Mouse (Mus musculus): ENCODE data around the gene Dcst2. TPM values are rescaled to one million over a fixed set of nuclear protein-coding genes. Genes with fewer than 3 reads are reported as not detected.

The Dcst2 gene
- total RNA-seq, 2 experiments from 2014 or later, result not detected

Other genes starting within 250 kb of the Dcst2 start
- gene Pklr, start 225.8 kb upstream of the Dcst2 start, total RNA-seq (2015), result 1.2 and 4.0 TPM in 2 replicates
- gene Pklr, start 225.8 kb upstream of the Dcst2 start, total RNA-seq (2017), result 1.4 and 8.0 TPM in 2 replicates
- gene Hcn3, start 201.8 kb upstream of the Dcst2 start, total RNA-seq (2015), result not detected in 2 replicates
- gene Hcn3, start 201.8 kb upstream of the Dcst2 start, total RNA-seq (2017), result not detected in 2 replicates
- gene Clk2, start 197.2 kb upstream of the Dcst2 start, total RNA-seq (2015), result 38.1 and 38.4 TPM in 2 replicates
- 47.1 and 48.5 TPM in 2 replicates for gene Clk2, start 197.2 kb upstream of the Dcst2 start, total RNA-seq (2017)
- 43.0 and 52.9 TPM in 2 replicates for gene Scamp3, start 184.5 kb upstream of the Dcst2 start, total RNA-seq (2015)
- gene Scamp3, start 184.5 kb upstream of the Dcst2 start, total RNA-seq (2017), result 17.9 and 18.1 TPM in 2 replicates
- gene Fam189b, start 178.8 kb upstream of the Dcst2 start, total RNA-seq (2015), result 11.2 and 13.5 TPM in 2 replicates
- gene Fam189b, start 178.8 kb upstream of the Dcst2 start, total RNA-seq (2017), result 3.3 and 5.6 TPM in 2 replicates
- 77.6 and 78.1 TPM in 2 replicates for gene Gba, start 159.0 kb upstream of the Dcst2 start, total RNA-seq (2015)
- 71.1 and 79.5 TPM in 2 replicates for gene Gba, start 159.0 kb upstream of the Dcst2 start, total RNA-seq (2017)
- gene Thbs3, start 146.8 kb upstream of the Dcst2 start, total RNA-seq (2015), result 0.07 TPM in 1 of 2 replicates, not detected in the other
- gene Thbs3, start 146.8 kb upstream of the Dcst2 start, total RNA-seq (2017), result 0.12 and 0.70 TPM in 2 replicates
- gene Mtx1, start 134.9 kb upstream of the Dcst2 start, total RNA-seq (2015), result 49.5 and 57.8 TPM in 2 replicates
- 41.8 and 45.3 TPM in 2 replicates for gene Mtx1, start 134.9 kb upstream of the Dcst2 start, total RNA-seq (2017)
- 0.25 and 0.58 TPM in 2 replicates for gene Muc1, start 132.9 kb upstream of the Dcst2 start, total RNA-seq (2015)
- gene Muc1, start 132.9 kb upstream of the Dcst2 start, total RNA-seq (2017), result 0.18 TPM in 1 of 2 replicates, not detected in the other
- gene Krtcap2, start 116.0 kb upstream of the Dcst2 start, total RNA-seq (2015), result 142 and 167 TPM in 2 replicates
- gene Krtcap2, start 116.0 kb upstream of the Dcst2 start, total RNA-seq (2017), result 159 and 189 TPM in 2 replicates
- 0.39 and 0.80 TPM in 2 replicates for gene Trim46, start 115.7 kb upstream of the Dcst2 start, total RNA-seq (2015)
- 0.55 TPM in 1 of 2 replicates, not detected in the other for gene Trim46, start 115.7 kb upstream of the Dcst2 start, total RNA-seq (2017)
- gene Dpm3, start 102.6 kb upstream of the Dcst2 start, total RNA-seq (2015), result 84.6 and 95.5 TPM in 2 replicates
- 72.1 and 82.3 TPM in 2 replicates for gene Dpm3, start 102.6 kb upstream of the Dcst2 start, total RNA-seq (2017)
- 42.9 and 68.4 TPM in 2 replicates for gene Slc50a1, start 91.4 kb upstream of the Dcst2 start, total RNA-seq (2015)
- 31.5 and 52.2 TPM in 2 replicates for gene Slc50a1, start 91.4 kb upstream of the Dcst2 start, total RNA-seq (2017)
- gene Efna1, start 80.8 kb upstream of the Dcst2 start, total RNA-seq (2015), result not detected in 2 replicates
- gene Efna1, start 80.8 kb upstream of the Dcst2 start, total RNA-seq (2017), result not detected in 2 replicates
- not detected in 2 replicates for gene Efna3, start 39.0 kb upstream of the Dcst2 start, total RNA-seq (2015)
- not detected in 2 replicates for gene Efna3, start 39.0 kb upstream of the Dcst2 start, total RNA-seq (2017)
- gene Efna4, start 23.9 kb upstream of the Dcst2 start, total RNA-seq (2015), result 0.16 and 0.33 TPM in 2 replicates
- not detected in 2 replicates for gene Efna4, start 23.9 kb upstream of the Dcst2 start, total RNA-seq (2017)
- gene Adam15, start 12.0 kb upstream of the Dcst2 start, total RNA-seq (2015), result 107 and 135 TPM in 2 replicates
- 100 and 124 TPM in 2 replicates for gene Adam15, start 12.0 kb upstream of the Dcst2 start, total RNA-seq (2017)
- 0.14 TPM in 1 of 2 replicates, not detected in the other for gene Dcst1, start 3.3 kb downstream of the Dcst2 start, total RNA-seq (2015)
- not detected in 2 replicates for gene Dcst1, start 3.3 kb downstream of the Dcst2 start, total RNA-seq (2017)
- gene Zbtb7b, start 32.8 kb downstream of the Dcst2 start, total RNA-seq (2015), result 38.9 and 41.1 TPM in 2 replicates
- gene Zbtb7b, start 32.8 kb downstream of the Dcst2 start, total RNA-seq (2017), result 63.8 and 71.3 TPM in 2 replicates
- 1.6 and 2.3 TPM in 2 replicates for gene Lenep, start 40.8 kb downstream of the Dcst2 start, total RNA-seq (2015)
- gene Lenep, start 40.8 kb downstream of the Dcst2 start, total RNA-seq (2017), result 0.37 and 0.44 TPM in 2 replicates
- 9.7 and 11.6 TPM in 2 replicates for gene Flad1, start 49.9 kb downstream of the Dcst2 start, total RNA-seq (2015)
- 10.8 and 11.8 TPM in 2 replicates for gene Flad1, start 49.9 kb downstream of the Dcst2 start, total RNA-seq (2017)
- gene Cks1b, start 56.4 kb downstream of the Dcst2 start, total RNA-seq (2015), result 157 and 174 TPM in 2 replicates
- gene Cks1b, start 56.4 kb downstream of the Dcst2 start, total RNA-seq (2017), result 126 and 134 TPM in 2 replicates
- 42.9 and 51.6 TPM in 2 replicates for gene Shc1, start 56.5 kb downstream of the Dcst2 start, total RNA-seq (2015)
- 52.4 and 55.1 TPM in 2 replicates for gene Shc1, start 56.5 kb downstream of the Dcst2 start, total RNA-seq (2017)
- 23.2 and 28.2 TPM in 2 replicates for gene Pygo2, start 68.2 kb downstream of the Dcst2 start, total RNA-seq (2015)
- gene Pygo2, start 68.2 kb downstream of the Dcst2 start, total RNA-seq (2017), result 11.2 and 18.2 TPM in 2 replicates
- gene Pbxip1, start 74.7 kb downstream of the Dcst2 start, total RNA-seq (2015), result 15.5 and 19.9 TPM in 2 replicates
- 33.1 and 39.6 TPM in 2 replicates for gene Pbxip1, start 74.7 kb downstream of the Dcst2 start, total RNA-seq (2017)
- 13.7 and 14.2 TPM in 2 replicates for gene Pmvk, start 92.6 kb downstream of the Dcst2 start, total RNA-seq (2015)
- 16.2 and 22.4 TPM in 2 replicates for gene Pmvk, start 92.6 kb downstream of the Dcst2 start, total RNA-seq (2017)
- gene Kcnn3, start 158.2 kb downstream of the Dcst2 start, total RNA-seq (2015), result not detected in 2 replicates
- gene Kcnn3, start 158.2 kb downstream of the Dcst2 start, total RNA-seq (2017), result not detected in 2 replicates

Measured in megakaryocyte, adult 5-6 weeks (primary cell).